Mouse (Mus musculus) MEL (cell line): ENCODE data around the gene Serp2. TPM values are rescaled to one million over a fixed set of nuclear protein-coding genes. Genes with fewer than 3 reads are reported as not detected.

Experiments
- DNase-seq: peaks from one replicate; pipeline ENCODE4 v3.0.0; 2011; ENCODE audit warnings: low read depth, low spot score
- H3K27ac ChIP-seq: 2 replicates; pipeline ENCODE4 v1.5.1; 2012; ENCODE audit warnings: low read depth, mild to moderate bottlenecking, control low read depth, low read length, moderate library complexity; ENCODE audit not compliant: control insufficient read depth
- H3K27me3 ChIP-seq, 2 experiments: fragments of 150-350 bp in 1 of 2; sonication (generic) in 1 of 2; 2 replicates each; pipeline ENCODE4 v1.6.1; 2012; ENCODE audit warnings: low read length in 2 of 2, mild to moderate bottlenecking in 2 of 2, improper control_type of control experiment in 1 of 2, moderate library complexity in 1 of 2; ENCODE audit not compliant: insufficient read depth in 2 of 2, control insufficient read depth in 1 of 2
- H3K36me3 ChIP-seq, 2 experiments: 2 replicates each; pipeline ENCODE4 v1.6.1; 2012 to 2014; ENCODE audit warnings: low read length in 2 of 2, improper control_type of control experiment in 1 of 2, inconsistent platforms in 1 of 2, mild to moderate bottlenecking in 1 of 2; ENCODE audit not compliant: insufficient read depth in 2 of 2, control insufficient read depth in 1 of 2
- H3K4me1 ChIP-seq, 2 experiments: fragments of 150-350 bp in 1 of 2; sonication (generic) in 1 of 2; 2 replicates each; pipeline ENCODE4 v1.6.1; 2012; ENCODE audit warnings: low read length in 2 of 2, improper control_type of control experiment in 1 of 2, mild to moderate bottlenecking in 1 of 2; ENCODE audit not compliant: insufficient read depth in 2 of 2, control insufficient read depth in 1 of 2
- H3K4me3 ChIP-seq, 2 experiments: fragments of 150-350 bp in 1 of 2; sonication (generic) in 1 of 2; 2 replicates each; pipeline ENCODE4 v1.5.1; 2012; ENCODE audit warnings: low read depth in 2 of 2, low read length in 2 of 2, mild to moderate bottlenecking in 2 of 2, moderate library complexity in 2 of 2, control low read depth in 1 of 2, improper control_type of control experiment in 1 of 2; ENCODE audit not compliant: control insufficient read depth in 1 of 2, insufficient read depth in 1 of 2
- H3K79me2 ChIP-seq: 2 replicates; pipeline ENCODE4 v1.6.1; 2012; ENCODE audit warnings: mild to moderate bottlenecking, low read length, moderate library complexity; ENCODE audit not compliant: control insufficient read depth, poor library complexity, insufficient read depth
- H3K9ac ChIP-seq: 2 replicates; pipeline ENCODE4 v1.6.1; 2012; ENCODE audit warnings: low read depth, mild to moderate bottlenecking, control low read depth, low read length, moderate library complexity; ENCODE audit not compliant: control insufficient read depth, poor library complexity, severe bottlenecking
- H3K9me3 ChIP-seq: fragments of 150-350 bp; sonication (generic); replicated peaks from 2 replicates; pipeline ENCODE4 v1.6.1; 2012; ENCODE audit warnings: mild to moderate bottlenecking, low read length, improper control_type of control experiment, moderate library complexity; ENCODE audit not compliant: insufficient read depth
- CHD1 ChIP-seq: IDR thresholded peaks from 2 replicates; pipeline ENCODE4 v1.6.1; 2012; ENCODE audit warnings: low read depth, mild to moderate bottlenecking, inconsistent platforms, low read length, improper control_type of control experiment
- EP300 ChIP-seq, 2 experiments: IDR thresholded peaks; 2 replicates each; pipeline ENCODE4 v1.6.1; 2011; ENCODE audit warnings: improper control_type of control experiment in 2 of 2, low read length in 2 of 2, low read depth in 1 of 2, mild to moderate bottlenecking in 1 of 2
- ETS1 ChIP-seq: IDR thresholded peaks from 2 replicates; pipeline ENCODE4 v1.6.1; 2012; ENCODE audit warnings: low read depth, mild to moderate bottlenecking, inconsistent platforms, low read length, improper control_type of control experiment, moderate library complexity
- GABPA ChIP-seq: IDR thresholded peaks from 2 replicates; pipeline ENCODE4 v1.6.1; 2012; ENCODE audit warnings: low read depth, mild to moderate bottlenecking, inconsistent platforms, low read length, improper control_type of control experiment, moderate library complexity
- GATA1 ChIP-seq: IDR thresholded peaks from 2 replicates; pipeline ENCODE4 v1.6.1; 2011; ENCODE audit warnings: low read depth, low read length, improper control_type of control experiment
- HCFC1 ChIP-seq: IDR thresholded peaks from 2 replicates; pipeline ENCODE4 v1.6.1; 2012; ENCODE audit warnings: low read depth, mild to moderate bottlenecking, inconsistent platforms, low read length, improper control_type of control experiment, moderate library complexity
- JUND ChIP-seq: IDR thresholded peaks from 2 replicates; pipeline ENCODE4 v1.6.1; 2011; ENCODE audit warnings: low read depth, mild to moderate bottlenecking, improper control_type of control experiment, low read length
- MAX ChIP-seq: IDR thresholded peaks from 2 replicates; pipeline ENCODE4 v1.6.1; 2011; ENCODE audit warnings: low read length, improper control_type of control experiment
- MAZ ChIP-seq: IDR thresholded peaks from 2 replicates; pipeline ENCODE4 v1.6.1; 2012; ENCODE audit warnings: low read depth, mild to moderate bottlenecking, inconsistent platforms, low read length, improper control_type of control experiment
- MEF2A ChIP-seq: IDR thresholded peaks from 2 replicates; pipeline ENCODE4 v1.6.1; 2014; ENCODE audit warnings: low read depth, mild to moderate bottlenecking, inconsistent platforms, low read length, improper control_type of control experiment; ENCODE audit not compliant: poor library complexity, insufficient replicate concordance, severe bottlenecking; ENCODE audit errors: extremely low read depth
- MXI1 ChIP-seq: IDR thresholded peaks from 2 replicates; pipeline ENCODE4 v1.6.1; 2011; ENCODE audit warnings: mild to moderate bottlenecking, low read depth, low read length, improper control_type of control experiment
- MYC ChIP-seq: IDR thresholded peaks from 2 replicates; pipeline ENCODE4 v1.6.1; 2011; ENCODE audit warnings: low read depth, mild to moderate bottlenecking, low read length, improper control_type of control experiment, moderate library complexity
- NELFE ChIP-seq: IDR thresholded peaks from 2 replicates; pipeline ENCODE4 v1.6.1; 2011; ENCODE audit warnings: low read depth, low read length, improper control_type of control experiment
- POLR2A ChIP-seq, 2 experiments: IDR thresholded peaks; 2 replicates each; pipeline ENCODE4 v1.6.1; 2011 to 2012; ENCODE audit warnings: low read length in 2 of 2, mild to moderate bottlenecking in 2 of 2, control low read depth in 1 of 2, improper control_type of control experiment in 1 of 2, low read depth in 1 of 2, moderate library complexity in 1 of 2; ENCODE audit not compliant: control insufficient read depth in 1 of 2, insufficient read depth in 1 of 2, poor library complexity in 1 of 2
- POLR2AphosphoS5 ChIP-seq: IDR thresholded peaks from 2 replicates; pipeline ENCODE4 v1.6.1; 2012; ENCODE audit warnings: low read depth, borderline replicate concordance, mild to moderate bottlenecking, inconsistent platforms, low read length, moderate library complexity, mixed read lengths
- RAD21 ChIP-seq: IDR thresholded peaks from 2 replicates; pipeline ENCODE4 v1.6.1; 2011; ENCODE audit warnings: mild to moderate bottlenecking, low read depth, low read length, improper control_type of control experiment
- RCOR1 ChIP-seq: IDR thresholded peaks from 2 replicates; pipeline ENCODE4 v1.6.1; 2012; ENCODE audit warnings: low read depth, mild to moderate bottlenecking, inconsistent platforms, low read length, improper control_type of control experiment
- SIN3A ChIP-seq: IDR thresholded peaks from 2 replicates; pipeline ENCODE4 v1.6.1; 2012; ENCODE audit warnings: low read length, improper control_type of control experiment, inconsistent platforms
- SMC3 ChIP-seq: IDR thresholded peaks from 2 replicates; pipeline ENCODE4 v1.6.1; 2011; ENCODE audit warnings: low read depth, low read length, improper control_type of control experiment
- TCF12 ChIP-seq: IDR thresholded peaks from 2 replicates; pipeline ENCODE4 v1.6.1; 2014; ENCODE audit warnings: low read depth, mild to moderate bottlenecking, inconsistent platforms, low read length, improper control_type of control experiment, moderate library complexity
- UBTF ChIP-seq: IDR thresholded peaks from 2 replicates; pipeline ENCODE4 v1.6.1; 2012; ENCODE audit warnings: low read depth, mild to moderate bottlenecking, inconsistent platforms, low read length, improper control_type of control experiment, moderate library complexity, borderline replicate concordance; ENCODE audit not compliant: insufficient read depth
- USF2 ChIP-seq, 2 experiments: IDR thresholded peaks; 2 replicates each; pipeline ENCODE4 v1.6.1; 2011 to 2012; ENCODE audit warnings: improper control_type of control experiment in 2 of 2, low read length in 2 of 2, borderline replicate concordance in 1 of 2, inconsistent platforms in 1 of 2, low read depth in 1 of 2, mild to moderate bottlenecking in 1 of 2; ENCODE audit not compliant: insufficient read depth in 1 of 2
- ZC3H11A ChIP-seq: IDR thresholded peaks from 2 replicates; pipeline ENCODE4 v1.6.1; 2012; ENCODE audit warnings: low read depth, mild to moderate bottlenecking, inconsistent platforms, low read length, improper control_type of control experiment
- polyA plus RNA-seq, 2 experiments: library from polyadenylated mRNA; stranded (reverse) in 1 of 2; unstranded in 1 of 2; fragments of >175 nt in 1 of 2; fragments of >200 nt in 1 of 2; gene quantifications; 2 replicates each; pipeline versions ENCODE4 v1.2.1 to v1.2.4; 2012; ENCODE audit warnings: low replicate concordance in 2 of 2, low read depth in 1 of 2; ENCODE audit not compliant: insufficient read length in 2 of 2, insufficient read depth in 1 of 2, missing spikeins in 1 of 2
- total RNA-seq: library from RNA; depleted of rRNA; stranded (reverse); fragments of 300-350 nt; gene quantifications from 2 replicates; pipeline ENCODE4 v1.2.3, GENCODE M21; 2012

The Serp2 gene
- total and polyA plus RNA-seq, 3 experiments: 0.42 to 0.56 TPM; not detected in 1

DNA sequence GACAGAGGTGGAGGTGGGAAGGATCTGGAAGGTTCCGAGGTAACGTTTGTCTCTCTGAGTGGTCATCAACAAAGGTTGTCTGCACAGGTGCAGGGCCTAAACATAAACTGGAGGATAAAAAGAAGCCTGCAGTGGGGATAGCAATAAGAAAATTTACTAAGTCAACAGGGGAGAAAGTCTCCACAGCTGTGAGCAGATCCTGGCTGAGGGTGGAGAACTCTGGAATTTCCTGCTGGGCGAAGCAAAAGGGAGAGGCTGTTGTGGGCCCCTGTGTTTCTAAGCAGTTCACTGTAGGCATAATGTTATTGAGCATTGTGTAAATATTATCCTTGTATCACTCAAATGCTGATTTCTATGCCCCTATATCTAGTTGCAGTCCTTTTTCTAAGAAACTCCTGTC lies 43.7 kb upstream of the Serp2 start:
- Histone ChIP-seq H3K27me3 (no peaks in the 10 kb centered on the region), H3K4me1 (peaks cover 0 to 24% of the 10 kb centered on the region in 2 experiments; a peak in 2 of 4 replicates), H3K27ac (no peak overlapping the region), H3K4me3 (no peak overlapping the region), H3K9me3 (no peaks in the 10 kb centered on the region), H3K79me2 (no peaks in the 10 kb centered on the region), H3K9ac (no peak overlapping the region), H3K36me3 (peaks cover 0 to 4% of the 10 kb centered on the region in 2 experiments; a peak in 2 of 4 replicates)
- TF ChIP-seq POLR2AphosphoS5 (no peak), ZC3H11A (no peak), CHD1 (no peak), MAZ (no peak)
- DNase-seq: no peak

DNA sequence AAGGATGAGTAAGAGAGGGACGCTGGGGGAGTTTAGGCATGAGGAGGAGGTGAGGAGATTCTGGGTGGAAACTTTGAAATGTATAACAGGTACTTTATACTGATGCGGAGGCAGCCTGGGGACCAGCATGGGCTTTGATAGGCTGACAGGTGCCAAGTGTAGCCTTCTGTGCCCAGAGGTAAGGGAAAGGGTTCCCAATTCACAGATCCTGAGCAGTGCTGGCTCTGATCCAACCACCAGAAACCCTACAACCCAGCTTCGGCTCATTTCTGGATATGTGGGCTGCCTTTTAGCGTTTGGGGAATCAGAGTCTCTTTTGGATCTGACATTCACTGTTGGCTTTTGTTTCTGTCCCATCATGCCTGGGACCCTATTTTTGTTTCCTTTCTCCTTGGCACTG lies 43.0 kb upstream of the Serp2 start:
- TF ChIP-seq NELFE (no peak), TCF12 (no peak), MAZ (no peak), POLR2AphosphoS5 (no peak), ETS1 (no peak), MXI1 (no peak)
- TF ChIP-seq, all 39 proteins: peak for 0
- no peak overlapping the region for H3K9ac ChIP-seq
- H3K27me3 ChIP-seq: no peaks in the 10 kb centered on the region
- peak; percentile 20 for DNase-seq
- peaks cover 0 to 27% of the 10 kb centered on the region in 2 experiments; a peak in 2 of 4 replicates for H3K4me1 ChIP-seq
- H3K4me3 ChIP-seq: no peak overlapping the region
- H3K27ac ChIP-seq: peak overlapping the region; percentile 27; the same call in 1 of the 2 replicates
- no peaks in the 10 kb centered on the region for H3K79me2 ChIP-seq
- H3K36me3 ChIP-seq: peaks cover 0 to 7% of the 10 kb centered on the region in 2 experiments; a peak in 2 of 4 replicates
- no peaks in the 10 kb centered on the region for H3K9me3 ChIP-seq

DNA sequence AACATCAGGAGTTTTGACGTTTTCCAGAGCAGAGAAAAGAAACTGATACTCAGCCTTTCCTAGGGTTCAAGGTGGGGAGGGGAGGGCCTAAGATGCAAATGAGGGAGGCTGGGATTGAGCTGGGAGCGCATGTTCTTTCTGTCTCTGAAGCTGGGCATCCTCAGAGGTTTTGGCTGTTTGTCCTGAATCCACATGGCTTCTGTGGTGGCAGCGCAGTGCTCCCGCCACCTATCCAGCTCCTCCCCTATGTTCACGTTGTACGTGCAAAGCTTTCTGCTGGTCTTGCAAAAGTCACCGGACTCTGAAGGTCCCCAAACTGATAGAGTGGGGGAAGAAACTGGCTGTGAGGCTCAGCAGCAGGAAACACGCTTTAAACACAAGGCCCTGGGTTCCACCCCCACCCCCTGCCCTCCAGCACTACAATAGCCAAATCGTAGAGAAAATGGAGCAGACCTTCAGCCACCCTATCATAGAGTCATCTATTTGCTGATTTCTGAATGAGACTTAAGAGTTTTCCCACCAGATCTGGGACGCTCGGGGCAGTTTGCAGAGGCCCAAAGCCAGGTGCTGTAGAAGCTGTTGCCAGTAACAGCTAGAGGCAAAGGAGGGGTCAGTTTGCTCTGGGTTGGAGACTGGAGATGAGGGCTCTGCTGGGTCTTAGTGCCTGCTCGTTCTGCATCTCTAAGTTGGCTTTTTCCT lies 42.0 kb upstream of the Serp2 start:
- DNase-seq: peak; percentile 66
- no peak for TF ChIP-seq JUND
- no peak for TF ChIP-seq SMC3
- 0 out of 2 replicates have a peak, but pooled peaks have one; percentile 18 for TF ChIP-seq MAZ
- TF ChIP-seq MXI1: peak; percentile 44; the same call in 1 of the 2 replicates
- no peak for TF ChIP-seq HCFC1
- TF ChIP-seq GABPA: no peak
- TF ChIP-seq GATA1: no peak
- peak; percentile 50; the same call in 1 of the 2 replicates for TF ChIP-seq MYC
- TF ChIP-seq RCOR1: no peak
- TF ChIP-seq CHD1: no peak
- TF ChIP-seq UBTF: no peak
- TF ChIP-seq RAD21: no peak
- TF ChIP-seq USF2 (IDR thresholded peaks at IDR 0.05; ENCODE audit: borderline replicate concordance in 1 of 2, insufficient read depth in 1 of 2, low read depth in 1 of 2, low read length in 2 of 2): no peak
- TF ChIP-seq EP300 (IDR thresholded peaks at IDR 0.05; ENCODE audit: low read depth in 1 of 2, low read length in 2 of 2): 0 out of 4 replicates have a peak, but pooled peaks of 1 of the 2 experiments have one; percentile 13
- no peak; the same call in 1 of the 2 replicates for TF ChIP-seq SIN3A
- TF ChIP-seq MEF2A: no peak
- TF ChIP-seq MAX: peak; percentile 70
- TF ChIP-seq POLR2A (IDR thresholded peaks at IDR 0.05; ENCODE audit: control insufficient read depth in 1 of 2, insufficient read depth in 1 of 2, low read depth in 1 of 2, low read length in 2 of 2, poor library complexity in 1 of 2): no peak

More for the DNA sequence above, 42.0 kb upstream of the Serp2 start:
- no peaks in the 10 kb centered on the region for H3K79me2 ChIP-seq
- H3K4me3 ChIP-seq: peak overlapping the region; percentile 53 to 58
- no peaks in the 10 kb centered on the region for H3K27me3 ChIP-seq
- peaks cover 0 to 13% of the 10 kb centered on the region in 2 experiments; a peak in 2 of 4 replicates for H3K36me3 ChIP-seq
- H3K9ac ChIP-seq: peak overlapping the region; percentile 64
- H3K9me3 ChIP-seq: no peaks in the 10 kb centered on the region
- H3K4me1 ChIP-seq: peaks cover 2 to 28% of the 10 kb centered on the region in 2 experiments
- H3K27ac ChIP-seq: peak overlapping the region; percentile 54
